Mouse (Mus musculus) CH12.LX (cell line): Measurements from ENCODE around the gene Ogfod3. TPM values are rescaled to one million over a fixed set of nuclear protein-coding genes. Genes with fewer than 3 reads are reported as not detected.

Experiments
- DNase-seq: peaks from one replicate; pipeline ENCODE4 v3.0.0-alpha.2; 2013; ENCODE audit errors: extremely low read depth
- H3K27ac ChIP-seq: 2 replicates; pipeline ENCODE4 v1.5.1; 2012; ENCODE audit warnings: low read depth, mild to moderate bottlenecking, control low read depth, moderate library complexity; ENCODE audit not compliant: insufficient read depth
- H3K27me3 ChIP-seq: replicated peaks from 2 replicates; pipeline ENCODE3; 2012; ENCODE audit warnings: inconsistent platforms
- H3K36me3 ChIP-seq, 2 experiments: replicated peaks in 1 of 2; 2 replicates each; pipeline versions ENCODE3 to v1.6.1; 2012; ENCODE audit warnings: inconsistent platforms in 1 of 2, low read length in 1 of 2, mild to moderate bottlenecking in 1 of 2, mixed read lengths in 1 of 2, moderate library complexity in 1 of 2; ENCODE audit not compliant: control insufficient read depth in 1 of 2, insufficient read depth in 1 of 2
- H3K4me1 ChIP-seq, 2 experiments: 2 replicates each; pipeline ENCODE4 v1.6.1; 2012; ENCODE audit warnings: inconsistent platforms in 1 of 2, moderate library complexity in 1 of 2; ENCODE audit not compliant: insufficient read depth in 2 of 2, control insufficient read depth in 1 of 2
- H3K4me2 ChIP-seq: 2 replicates; pipeline ENCODE4 v1.6.1; 2012; ENCODE audit warnings: low read depth, mild to moderate bottlenecking, control low read depth; ENCODE audit not compliant: poor library complexity, insufficient read depth, severe bottlenecking
- H3K4me3 ChIP-seq, 3 experiments: fragments of 150-350 bp in 1 of 3; sonication (generic) in 1 of 3; replicated peaks in 1 of 3; 2 replicates each; pipeline versions ENCODE3 to v1.5.1; 2011 to 2012; ENCODE audit warnings: low read depth in 2 of 3, low read length in 2 of 3, mild to moderate bottlenecking in 2 of 3, moderate library complexity in 2 of 3, control low read depth in 1 of 3, improper control_type of control experiment in 1 of 3, inconsistent platforms in 1 of 3, mixed read lengths in 1 of 3; ENCODE audit not compliant: poor library complexity in 1 of 3
- H3K79me2 ChIP-seq: replicated peaks from 2 replicates; pipeline ENCODE4 v1.6.1; 2012; ENCODE audit warnings: mild to moderate bottlenecking, moderate library complexity; ENCODE audit not compliant: control insufficient read depth, poor library complexity, insufficient read depth, severe bottlenecking; ENCODE audit errors: extremely low read depth
- H3K9ac ChIP-seq: 2 replicates; pipeline ENCODE4 v1.6.1; 2012; ENCODE audit warnings: low read depth, mild to moderate bottlenecking, control low read depth, moderate library complexity; ENCODE audit not compliant: insufficient read depth
- H3K9me3 ChIP-seq: replicated peaks from 2 replicates; pipeline ENCODE3; 2012; ENCODE audit warnings: low read length, inconsistent platforms, mixed read lengths
- BHLHE40 ChIP-seq: IDR thresholded peaks from 2 replicates; pipeline ENCODE4 v1.6.1; 2011; ENCODE audit warnings: mild to moderate bottlenecking, low read depth, low read length, improper control_type of control experiment
- CHD1 ChIP-seq: IDR thresholded peaks from 2 replicates; pipeline ENCODE4 v1.6.1; 2012; ENCODE audit warnings: low read depth, low read length, improper control_type of control experiment, inconsistent platforms
- ELF1 ChIP-seq: IDR thresholded peaks from 2 replicates; pipeline ENCODE4 v1.6.1; 2014; ENCODE audit warnings: low read depth, mild to moderate bottlenecking, inconsistent platforms, low read length, improper control_type of control experiment
- EP300 ChIP-seq: IDR thresholded peaks from 2 replicates; pipeline ENCODE4 v1.6.1; 2011; ENCODE audit warnings: low read length, improper control_type of control experiment
- GABPA ChIP-seq: IDR thresholded peaks from 2 replicates; pipeline ENCODE4 v1.6.1; 2012; ENCODE audit warnings: low read depth, low read length, improper control_type of control experiment, inconsistent platforms; ENCODE audit not compliant: insufficient replicate concordance
- HCFC1 ChIP-seq: IDR thresholded peaks from 2 replicates; pipeline ENCODE4 v1.6.1; 2012; ENCODE audit warnings: low read depth, mild to moderate bottlenecking, inconsistent platforms, low read length, improper control_type of control experiment
- IRF4 ChIP-seq: IDR thresholded peaks from 2 replicates; pipeline ENCODE4 v1.6.1; 2014; ENCODE audit warnings: low read depth, mild to moderate bottlenecking, inconsistent platforms, low read length, improper control_type of control experiment
- JUN ChIP-seq: IDR thresholded peaks from 2 replicates; pipeline ENCODE4 v1.6.1; 2011; ENCODE audit warnings: low read depth, mild to moderate bottlenecking, low read length, improper control_type of control experiment, moderate library complexity; ENCODE audit not compliant: insufficient read depth
- MAFK ChIP-seq: IDR thresholded peaks from 2 replicates; pipeline ENCODE4 v1.6.1; 2011; ENCODE audit warnings: low read length, improper control_type of control experiment; ENCODE audit not compliant: insufficient replicate concordance
- MEF2A ChIP-seq: IDR thresholded peaks from 2 replicates; pipeline ENCODE4 v1.6.1; 2014; ENCODE audit warnings: low read depth, mild to moderate bottlenecking, inconsistent platforms, low read length, improper control_type of control experiment, borderline replicate concordance
- MYC ChIP-seq: IDR thresholded peaks from 2 replicates; pipeline ENCODE4 v1.6.1; 2011; ENCODE audit warnings: low read depth, mild to moderate bottlenecking, improper control_type of control experiment, low read length
- NELFE ChIP-seq: IDR thresholded peaks from 2 replicates; pipeline ENCODE4 v1.6.1; 2011; ENCODE audit warnings: low read depth, low read length, improper control_type of control experiment
- PAX5 ChIP-seq: IDR thresholded peaks from 2 replicates; pipeline ENCODE4 v1.6.1; 2012; ENCODE audit warnings: low read length, inconsistent platforms, mixed read lengths
- POLR2A ChIP-seq: IDR thresholded peaks from 2 replicates; pipeline ENCODE4 v1.6.1; 2011; ENCODE audit warnings: low read depth, mild to moderate bottlenecking, improper control_type of control experiment, low read length
- POLR2AphosphoS2 ChIP-seq: IDR thresholded peaks from 2 replicates; pipeline ENCODE4 v1.6.1; 2011; ENCODE audit warnings: low read depth, low read length, improper control_type of control experiment
- RCOR1 ChIP-seq: conservative IDR thresholded peaks from 2 replicates; pipeline ENCODE4 v1.6.1; 2012; ENCODE audit warnings: low read depth, mild to moderate bottlenecking, inconsistent platforms, low read length, improper control_type of control experiment
- SIN3A ChIP-seq: IDR thresholded peaks from 2 replicates; pipeline ENCODE4 v1.6.1; 2012; ENCODE audit warnings: low read length, improper control_type of control experiment, inconsistent platforms
- SMC3 ChIP-seq: IDR thresholded peaks from 2 replicates; pipeline ENCODE4 v1.6.1; 2011; ENCODE audit warnings: low read depth, low read length, improper control_type of control experiment
- TBP ChIP-seq: conservative IDR thresholded peaks from 2 replicates; pipeline ENCODE4 v1.6.1; 2011; ENCODE audit warnings: low read depth, low read length, improper control_type of control experiment
- TCF12 ChIP-seq: IDR thresholded peaks from 2 replicates; pipeline ENCODE4 v1.6.1; 2014; ENCODE audit warnings: low read depth, mild to moderate bottlenecking, inconsistent platforms, low read length, improper control_type of control experiment
- UBTF ChIP-seq: IDR thresholded peaks from 2 replicates; pipeline ENCODE4 v1.6.1; 2012; ENCODE audit warnings: low read depth, mild to moderate bottlenecking, inconsistent platforms, low read length, improper control_type of control experiment, moderate library complexity
- USF1 ChIP-seq: IDR thresholded peaks from 2 replicates; pipeline ENCODE4 v1.6.1; 2014; ENCODE audit warnings: low read depth, mild to moderate bottlenecking, inconsistent platforms, low read length, improper control_type of control experiment
- USF2 ChIP-seq: conservative IDR thresholded peaks from 2 replicates; pipeline ENCODE4 v1.6.1; 2011; ENCODE audit warnings: low read depth, low read length, improper control_type of control experiment
- ZC3H11A ChIP-seq: IDR thresholded peaks from 2 replicates; pipeline ENCODE4 v1.6.1; 2012; ENCODE audit warnings: low read depth, mild to moderate bottlenecking, inconsistent platforms, low read length, improper control_type of control experiment
- ZMIZ1 ChIP-seq: IDR thresholded peaks from 2 replicates; pipeline ENCODE4 v1.6.1; 2012; ENCODE audit warnings: low read depth, mild to moderate bottlenecking, inconsistent platforms, low read length, improper control_type of control experiment
- ZNF384 ChIP-seq: IDR thresholded peaks from 2 replicates; pipeline ENCODE4 v1.6.1; 2012; ENCODE audit warnings: low read depth, low read length, improper control_type of control experiment, inconsistent platforms
- dilution Hi-C: fragments of 300-500 bp; cut with MboI; formaldehyde crosslinking; loops from 2 replicates; pipeline ENCODE4 v1.14.3; 2020; ENCODE audit warnings: low sequenced_read_pairs; ENCODE audit not compliant: extremely low pct_unique_long_range_greater_than_20kb, extremely low pct_ligation_motif_present
- in situ Hi-C: fragments of 300-500 bp; cut with MboI; formaldehyde crosslinking; loops from 3 replicates; pipeline ENCODE4 v1.14.3; 2019; ENCODE audit warnings: low sequenced_read_pairs, low pct_ligation_motif_present, low pct_unique_long_range_greater_than_20kb, mixed read lengths
- polyA plus RNA-seq: library from polyadenylated mRNA; unstranded; fragments of >175 nt; gene quantifications from 2 replicates; pipeline ENCODE4 v1.2.1, GENCODE M21; 2012; ENCODE audit warnings: low read depth; ENCODE audit not compliant: insufficient read length
- total RNA-seq, 2 experiments: library from RNA; depleted of rRNA; stranded (reverse); fragments of 300-350 nt in 1 of 2; fragments of >200 nt in 1 of 2; gene quantifications; 2 replicates each; pipeline ENCODE4 v1.2.3; 2012 to 2014

The Ogfod3 gene
- total and polyA plus RNA-seq, 3 experiments = 13.7 to 18.4 (median 16.4) TPM

GRCm38 (mm10) chr11:121156411-121156891 lies 48.1 kb downstream of the Ogfod3 start:
- TF ChIP-seq MEF2A (no peak), SIN3A (no peak), PAX5 (no peak), POLR2AphosphoS2 (no peak), MAFK (no peak), POLR2A (no peak), CHD1 (no peak), USF2 (no peak), ELF1 (no peak), TCF12 (no peak), RCOR1 (no peak), HCFC1 (no peak), NELFE (no peak), IRF4 (no peak), BHLHE40 (no peak), TBP (no peak), ZMIZ1 (no peak), GABPA (no peak), EP300 (no peak), JUN (no peak)
- TF ChIP-seq, all 38 proteins: peak for 0
- Histone ChIP-seq H3K27me3 (no peaks in the 10 kb centered on the region), H3K27ac (no peak overlapping the region), H3K4me1 (no peaks in the 10 kb centered on the region), H3K4me3 (no peak overlapping the region), H3K9ac (no peak overlapping the region), H3K4me2 (no peak overlapping the region), H3K36me3 (no peaks in the 10 kb centered on the region), H3K9me3 (no peaks in the 10 kb centered on the region), H3K79me2 (no peaks in the 10 kb centered on the region)
- no peak for DNase-seq
- dilution Hi-C loops (no loop called here), in situ Hi-C loops (no loop called here)

GRCm38 (mm10) chr11:121154203-121154602 lies 50.3 kb downstream of the Ogfod3 start:
- TF ChIP-seq RCOR1 (no peak), TBP (no peak), TCF12 (no peak), SMC3 (no peak), ZC3H11A (no peak), ZNF384 (no peak), USF2 (no peak), SIN3A (no peak), UBTF (no peak), POLR2AphosphoS2 (no peak), JUN (no peak), USF1 (no peak), MYC (no peak)
- Histone ChIP-seq H3K9me3 (no peaks in the 10 kb centered on the region), H3K4me3 (no peak overlapping the region), H3K4me2 (no peak overlapping the region), H3K4me1 (no peaks in the 10 kb centered on the region), H3K79me2 (no peaks in the 10 kb centered on the region), H3K9ac (no peak overlapping the region), H3K27me3 (no peaks in the 10 kb centered on the region), H3K27ac (no peak overlapping the region), H3K36me3 (no peaks in the 10 kb centered on the region)
- DNase-seq = no peak
- dilution Hi-C loops = no loop called here
- in situ Hi-C loops = no loop called here
